Mouse (Mus musculus) testis, adult 2 months (tissue): Measurements from ENCODE around the gene Lrrc4. TPM values are rescaled to one million over a fixed set of nuclear protein-coding genes. Genes with fewer than 3 reads are reported as not detected.

Experiments used
- H3K27ac ChIP-seq: fragments of 200-500 bp; 2 replicates; pipeline ENCODE4 v1.5.1; 2012; ENCODE audit warnings: low read depth, low read length; ENCODE audit not compliant: control insufficient read depth, insufficient read depth
- H3K27me3 ChIP-seq: fragments of 200-500 bp; 2 replicates; pipeline ENCODE4 v1.6.1; 2012; ENCODE audit warnings: mild to moderate bottlenecking, low read length, moderate library complexity; ENCODE audit not compliant: control insufficient read depth, insufficient read depth
- H3K36me3 ChIP-seq: fragments of 200-500 bp; 2 replicates; pipeline ENCODE4 v1.6.1; 2012; ENCODE audit warnings: mild to moderate bottlenecking, low read length; ENCODE audit not compliant: control insufficient read depth, insufficient read depth
- H3K4me1 ChIP-seq: fragments of 200-500 bp; 2 replicates; pipeline ENCODE4 v1.6.1; 2012; ENCODE audit warnings: low read length; ENCODE audit not compliant: control insufficient read depth, insufficient read depth
- H3K4me3 ChIP-seq: fragments of 200-500 bp; 2 replicates; pipeline ENCODE4 v1.5.1; 2012; ENCODE audit warnings: low read depth, mild to moderate bottlenecking, low read length, moderate library complexity, mixed read lengths; ENCODE audit not compliant: control insufficient read depth
- CTCF ChIP-seq: fragments of 200-500 bp; IDR thresholded peaks from 2 replicates; pipeline ENCODE4 v1.5.1; 2012; ENCODE audit warnings: low read depth, mild to moderate bottlenecking, inconsistent platforms, low read length, moderate library complexity; ENCODE audit not compliant: control insufficient read depth, insufficient read depth, insufficient replicate concordance
- POLR2A ChIP-seq: fragments of 200-500 bp; IDR thresholded peaks from 2 replicates; pipeline ENCODE4 v1.6.1; 2012; ENCODE audit warnings: low read depth, mild to moderate bottlenecking, inconsistent platforms, low read length, moderate library complexity; ENCODE audit not compliant: control insufficient read depth
- polyA plus RNA-seq: library from polyadenylated mRNA; depleted of rRNA; stranded (reverse); fragments of >200 nt; gene quantifications from 2 replicates; pipeline ENCODE4 v1.2.3, GENCODE M21; 2012

Gene Lrrc4
- polyA plus RNA-seq, 1 experiment: 3.0 TPM

- Histone ChIP-seq H3K4me3 (no peak overlapping the region), H3K27ac (no peak overlapping the region), H3K36me3 (no peaks in the 10 kb centered on the region), H3K27me3 (no peaks in the 10 kb centered on the region), H3K4me1 (no peaks in the 10 kb centered on the region)
- no peak for TF ChIP-seq CTCF
- no peak for TF ChIP-seq POLR2A
These were observed 164.0 kb downstream of the Lrrc4 start for GRCm38 (mm10) chr6:28667586-28667985.

- Histone ChIP-seq H3K27me3 (no peaks in the 10 kb centered on the region), H3K27ac (no peak overlapping the region), H3K36me3 (no peaks in the 10 kb centered on the region), H3K4me3 (no peak overlapping the region), H3K4me1 (no peaks in the 10 kb centered on the region)
- TF ChIP-seq CTCF (no peak), POLR2A (no peak)
These were observed 166.8 kb downstream of the Lrrc4 start for GRCm38 (mm10) chr6:28664716-28665115.

- Histone ChIP-seq H3K4me1 (no peaks in the 10 kb centered on the region), H3K27ac (no peak overlapping the region), H3K36me3 (no peaks in the 10 kb centered on the region), H3K27me3 (no peaks in the 10 kb centered on the region), H3K4me3 (no peak overlapping the region)
- TF ChIP-seq POLR2A: no peak
- TF ChIP-seq CTCF: no peak
These were observed 167.9 kb downstream of the Lrrc4 start for GRCm38 (mm10) chr6:28663670-28664069.

GRCm38 (mm10) chr6:28663004-28663403, 168.5 kb downstream of the Lrrc4 start:
- H3K36me3 ChIP-seq: no peaks in the 10 kb centered on the region
- H3K27ac ChIP-seq: no peak overlapping the region
- no peaks in the 10 kb centered on the region for H3K4me1 ChIP-seq
- TF ChIP-seq CTCF: no peak
- TF ChIP-seq POLR2A: no peak
- no peaks in the 10 kb centered on the region for H3K27me3 ChIP-seq
- H3K4me3 ChIP-seq: no peak overlapping the region

- H3K36me3 ChIP-seq: no peaks in the 10 kb centered on the region
- no peak overlapping the region for H3K4me3 ChIP-seq
- H3K4me1 ChIP-seq: no peaks in the 10 kb centered on the region
- H3K27ac ChIP-seq: no peak overlapping the region
- TF ChIP-seq CTCF (no peak), POLR2A (no peak)
- no peaks in the 10 kb centered on the region for H3K27me3 ChIP-seq
These were observed 175.0 kb downstream of the Lrrc4 start for GRCm38 (mm10) chr6:28656511-28656910.

- Histone ChIP-seq H3K4me3 (no peak overlapping the region), H3K27ac (no peak overlapping the region), H3K27me3 (no peaks in the 10 kb centered on the region), H3K36me3 (no peaks in the 10 kb centered on the region), H3K4me1 (no peaks in the 10 kb centered on the region)
- TF ChIP-seq CTCF: no peak
- no peak for TF ChIP-seq POLR2A
These were observed 186.3 kb downstream of the Lrrc4 start for GRCm38 (mm10) chr6:28645231-28645630.

GRCm38 (mm10) chr6:28642909-28643308, 188.6 kb downstream of the Lrrc4 start:
- Histone ChIP-seq H3K36me3 (no peaks in the 10 kb centered on the region), H3K4me3 (no peak overlapping the region), H3K4me1 (no peaks in the 10 kb centered on the region), H3K27ac (no peak overlapping the region), H3K27me3 (no peaks in the 10 kb centered on the region)
- TF ChIP-seq POLR2A (no peak), CTCF (no peak)

GRCm38 (mm10) chr6:28640088-28640487, 191.5 kb downstream of the Lrrc4 start:
- Histone ChIP-seq H3K4me1 (no peaks in the 10 kb centered on the region), H3K36me3 (no peaks in the 10 kb centered on the region), H3K27me3 (no peaks in the 10 kb centered on the region), H3K27ac (no peak overlapping the region), H3K4me3 (no peak overlapping the region)
- no peak for TF ChIP-seq CTCF
- TF ChIP-seq POLR2A: no peak
